Mouse (Mus musculus) lung, postnatal 25 days (tissue): ENCODE data around the gene Ltc4s.
A peak's percentile ranks its signal among the peaks of the same experiment; 100 is the strongest.

Source experiments
- DNase-seq: peaks from one replicate; pipeline ENCODE4 v3.0.0; 2022; ENCODE audit warnings: low spot score

Gene Ltc4s

GRCm38 (mm10) chr11:50238324-50238723 lies at the start of gene Ltc4s:
Ltc4s (minus strand) TSS chr11:50238616.
- no peak for DNase-seq

DNA sequence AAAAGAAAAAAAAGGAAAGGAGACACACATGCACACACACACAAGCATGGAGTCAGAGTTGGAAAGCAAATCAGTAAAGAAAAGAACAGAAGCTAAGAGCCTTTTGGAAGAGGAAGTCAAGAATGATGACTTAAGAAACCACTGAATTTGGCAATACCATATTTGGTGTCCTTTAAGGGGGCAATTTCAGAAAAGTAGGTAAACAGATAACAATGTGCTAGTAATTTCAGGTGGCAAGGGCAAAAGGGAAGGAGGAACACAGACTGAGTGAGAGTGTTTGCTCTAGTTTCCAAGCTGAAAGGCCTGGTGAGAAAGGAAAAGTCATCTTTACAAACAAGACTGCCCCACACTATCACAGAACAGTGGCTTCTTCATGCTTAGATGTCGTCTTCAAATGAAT lies 48.0 kb upstream of the Ltc4s start:
- no peak for DNase-seq

DNA sequence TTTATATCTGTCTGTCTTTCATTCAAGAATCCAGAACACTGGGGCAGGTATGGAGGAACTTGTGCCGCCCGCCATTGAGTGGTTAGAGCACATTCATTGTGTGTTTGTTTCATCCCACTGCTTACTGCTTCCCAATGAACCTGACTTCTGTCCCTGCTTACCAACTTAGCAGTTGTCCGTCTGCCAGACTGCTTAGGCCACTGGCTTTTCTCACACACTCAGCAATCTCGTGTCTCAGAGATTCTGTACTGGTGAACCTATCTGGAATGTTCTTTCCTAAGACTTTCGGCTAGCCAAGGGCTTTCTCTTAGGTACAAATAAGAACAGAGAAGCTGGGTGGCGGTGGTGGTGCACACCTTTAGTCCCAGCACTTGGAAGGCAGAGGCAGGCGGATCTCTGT lies 47.3 kb upstream of the Ltc4s start:
- DNase-seq = no peak

DNA sequence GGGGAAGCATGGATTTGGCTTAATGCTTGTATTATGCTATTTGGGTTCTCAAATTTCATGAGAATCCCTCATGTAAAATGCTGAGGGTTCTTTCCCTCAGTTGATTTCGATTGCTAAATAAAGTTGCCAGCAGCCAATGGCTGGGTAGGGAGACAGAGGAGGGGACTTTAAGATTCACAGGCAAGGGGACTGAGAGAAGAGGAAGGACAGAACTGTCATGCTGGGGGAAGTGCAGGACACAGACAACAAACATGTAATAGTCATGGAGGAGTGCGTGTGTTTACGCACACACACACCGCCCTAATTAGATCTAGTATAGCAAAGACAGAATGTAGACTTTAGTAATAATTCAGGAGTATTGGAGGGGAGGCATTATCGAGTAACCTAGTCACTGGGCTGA lies 46.8 kb upstream of the Ltc4s start:
- no peak for DNase-seq

DNA sequence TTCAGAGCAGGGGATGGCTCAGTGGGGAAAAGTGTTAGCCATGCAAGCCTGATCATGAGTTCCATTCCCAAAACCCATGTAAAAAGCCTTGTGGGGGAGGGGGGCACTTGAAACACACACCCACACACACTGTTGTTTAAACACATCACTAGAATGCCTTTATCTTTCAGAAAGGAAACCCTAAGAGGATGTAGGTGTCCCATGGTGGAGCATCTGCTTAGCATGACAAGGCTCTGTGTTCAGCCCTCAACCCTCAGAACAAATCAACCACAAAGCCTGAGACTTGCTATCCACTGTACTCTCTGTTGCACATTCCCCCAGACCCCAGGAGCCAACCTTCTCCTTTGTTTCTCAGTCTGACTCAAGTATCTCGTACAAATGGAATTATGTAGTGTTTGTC lies 41.6 kb upstream of the Ltc4s start:
- DNase-seq = no peak

GRCm38 (mm10) chr11:50279005-50279404 lies 40.6 kb upstream of the Ltc4s start:
- DNase-seq = no peak

- DNase-seq = no peak
Measured at GRCm38 (mm10) chr11:50277706-50278105, 39.3 kb upstream of the Ltc4s start.

DNA sequence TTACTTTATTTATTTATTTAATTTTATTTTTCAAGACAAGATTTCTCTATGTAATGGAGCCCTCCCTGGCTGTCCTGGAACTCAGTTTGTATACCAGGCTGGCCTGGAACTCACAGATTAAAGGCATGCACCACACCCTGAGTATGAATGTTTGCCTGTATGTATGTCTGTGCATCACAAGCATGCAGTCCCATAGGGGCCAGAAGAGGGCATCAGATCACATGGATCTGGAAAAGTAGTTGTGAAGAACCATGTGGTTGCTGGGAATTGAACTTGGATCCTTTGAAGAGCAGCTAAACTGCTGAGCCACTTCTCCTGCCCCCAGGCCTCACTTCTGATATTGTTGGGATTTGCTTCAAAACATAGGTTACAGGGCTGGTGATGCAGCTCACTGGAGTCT lies 38.6 kb upstream of the Ltc4s start:
- DNase-seq = no peak

DNA sequence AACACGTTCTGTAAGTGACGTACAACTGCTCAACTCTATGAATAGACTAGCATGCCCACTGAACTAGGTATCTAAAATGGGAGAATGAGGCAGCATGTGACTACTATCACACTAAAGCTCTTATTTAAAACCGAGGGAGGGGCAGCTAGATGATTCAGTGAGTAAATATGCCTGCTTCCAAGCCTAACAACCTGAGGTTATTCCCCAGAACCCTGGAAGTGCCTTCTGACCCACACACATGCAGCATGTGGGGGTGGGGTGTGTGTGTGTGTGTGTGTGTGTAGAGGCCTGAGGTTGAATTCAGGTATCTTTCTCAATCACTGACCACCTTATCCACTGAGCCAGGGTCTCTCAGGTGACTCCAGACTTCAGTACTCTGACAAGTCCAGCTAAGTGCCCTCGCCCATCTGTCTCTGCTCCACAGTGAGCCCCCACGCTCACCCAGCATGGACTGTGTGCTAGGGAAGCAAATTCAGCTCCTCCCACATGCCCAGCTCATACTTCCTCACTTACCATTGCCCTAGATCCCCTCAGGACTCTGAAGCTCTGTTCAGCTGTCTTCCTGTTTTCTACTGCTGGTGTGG lies 37.2 kb upstream of the Ltc4s start:
- DNase-seq = peak; percentile 26

DNA sequence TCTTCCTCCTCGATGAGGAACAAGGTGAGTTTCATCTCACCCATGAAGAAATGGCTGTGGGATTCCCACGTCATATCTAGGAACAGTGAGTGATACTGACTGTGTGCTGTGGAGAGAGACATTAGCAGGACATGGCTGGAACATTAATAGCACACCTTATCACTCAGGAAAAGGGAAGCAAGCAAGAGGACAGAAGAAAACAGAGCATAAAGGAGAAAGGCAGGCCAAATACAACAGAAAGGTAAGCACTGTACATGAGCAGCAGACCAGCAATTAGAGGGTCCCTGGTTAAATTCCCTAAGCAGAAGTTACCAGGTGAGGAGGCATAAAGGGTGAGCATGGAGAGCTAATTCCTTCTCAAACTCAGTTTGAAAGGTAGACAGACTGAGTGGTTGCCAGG lies 36.7 kb upstream of the Ltc4s start:
- DNase-seq = no peak

- DNase-seq = no peak
Measured at GRCm38 (mm10) chr11:50272819-50273218, 34.4 kb upstream of the Ltc4s start.

DNA sequence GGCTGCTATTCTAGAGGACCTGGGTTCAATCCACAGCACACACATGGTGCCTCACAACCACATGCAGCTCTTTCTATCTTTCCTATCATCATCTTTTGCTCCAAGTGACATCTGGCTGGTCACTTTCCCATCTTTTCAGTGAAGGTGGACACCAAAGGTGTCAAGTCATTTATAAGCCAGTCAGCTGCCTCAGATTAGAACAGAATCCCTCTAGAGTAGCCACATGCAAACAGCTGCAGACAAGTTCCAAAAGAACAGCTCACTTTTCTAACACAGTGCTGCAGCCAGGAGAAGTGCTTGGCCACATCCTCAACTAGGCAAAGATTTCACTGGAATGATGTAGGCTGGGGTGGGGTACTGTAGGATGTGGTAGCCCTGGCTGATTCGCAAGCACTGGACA lies 31.5 kb upstream of the Ltc4s start:
- DNase-seq = no peak

- DNase-seq = peak; percentile 27
Measured at GRCm38 (mm10) chr11:50269163-50269562, 30.7 kb upstream of the Ltc4s start.

DNA sequence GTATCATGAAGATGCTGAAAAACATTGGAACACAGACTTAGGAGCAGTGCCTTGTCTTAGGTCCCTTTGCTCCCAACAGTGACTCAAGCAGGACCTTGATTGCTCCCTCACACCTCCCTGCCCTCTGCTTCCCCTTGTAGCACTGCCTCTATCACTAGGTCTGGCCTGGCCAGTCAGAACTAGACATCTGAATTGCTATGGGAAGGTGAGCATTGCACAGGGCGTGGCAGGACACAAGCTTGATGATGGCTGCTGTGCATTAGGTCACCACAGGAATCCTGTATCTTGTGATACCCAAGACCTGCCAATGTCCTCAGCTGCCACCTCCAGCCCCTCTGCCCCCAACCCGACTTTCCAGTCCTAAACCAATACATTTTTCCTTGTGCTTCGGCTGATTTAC lies 28.6 kb upstream of the Ltc4s start:
- DNase-seq = no peak

DNA sequence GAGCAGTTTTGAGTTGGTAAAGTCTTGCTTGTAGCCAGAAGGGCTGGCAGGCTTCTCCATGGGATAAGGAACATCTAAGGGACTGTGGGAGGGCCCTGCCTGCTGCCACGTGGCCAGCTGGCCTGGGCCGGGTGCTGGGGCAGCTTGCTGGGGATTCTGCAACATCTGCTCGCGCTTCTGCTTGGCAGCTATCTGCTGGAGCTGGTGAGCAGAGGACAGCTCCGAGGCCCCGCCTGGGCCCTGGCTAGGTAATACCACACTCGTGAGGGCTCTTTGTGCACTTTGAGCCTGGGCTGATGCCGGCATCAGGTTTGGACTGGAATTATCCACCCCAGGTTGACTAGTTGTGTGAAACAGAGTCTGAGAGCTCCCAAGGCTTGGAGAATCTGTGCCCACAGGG lies 27.5 kb upstream of the Ltc4s start:
- DNase-seq = peak; percentile 24

GRCm38 (mm10) chr11:50263198-50263597 lies 24.8 kb upstream of the Ltc4s start:
- DNase-seq = no peak

DNA sequence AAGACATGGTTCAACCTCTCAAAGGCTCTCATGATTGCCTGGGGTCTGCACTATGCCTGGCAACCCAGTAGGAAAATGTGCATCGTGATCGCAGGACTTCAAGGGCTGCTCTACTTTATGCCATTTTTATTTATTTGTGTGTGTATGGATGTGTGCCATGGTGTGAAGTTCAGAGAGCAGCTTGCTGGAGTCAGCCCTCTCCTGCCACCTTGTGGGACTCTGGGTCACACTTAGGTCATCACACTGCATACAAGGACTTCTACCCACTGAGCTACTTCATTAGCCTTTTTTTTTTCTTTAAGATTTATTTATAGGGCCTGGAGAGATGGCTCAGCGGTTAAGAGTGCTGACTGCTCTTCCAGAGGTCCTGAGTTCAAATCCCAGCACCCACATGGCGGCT lies 23.6 kb upstream of the Ltc4s start:
- no peak for DNase-seq

- no peak for DNase-seq
Measured at GRCm38 (mm10) chr11:50258310-50258709, 19.9 kb upstream of the Ltc4s start.

- DNase-seq = no peak
Measured at GRCm38 (mm10) chr11:50256615-50257014, 18.2 kb upstream of the Ltc4s start.

- DNase-seq = no peak
Measured at GRCm38 (mm10) chr11:50254010-50254580, 15.7 kb upstream of the Ltc4s start.

DNA sequence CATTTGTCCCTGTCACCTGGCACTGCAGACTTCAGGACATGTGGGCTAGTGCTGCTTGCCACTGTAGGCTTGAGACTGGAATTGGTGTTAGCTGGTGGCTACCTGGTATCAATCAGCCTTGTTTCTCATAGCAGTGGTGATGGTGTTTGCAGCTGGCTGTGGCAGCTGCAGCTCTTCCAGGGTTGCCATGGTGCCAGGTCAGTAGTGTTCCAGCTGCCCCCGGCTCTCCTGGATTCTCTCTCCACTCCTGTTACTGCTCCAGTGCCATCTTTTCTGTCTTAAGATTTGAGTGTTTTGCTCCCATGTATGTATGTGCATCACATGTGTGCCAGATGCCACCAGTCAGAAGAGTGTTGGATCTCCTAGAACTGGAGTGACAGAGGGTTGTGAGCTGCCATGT lies 15.0 kb upstream of the Ltc4s start:
- no peak for DNase-seq

- no peak for DNase-seq
Measured at GRCm38 (mm10) chr11:50252684-50253265, 14.4 kb upstream of the Ltc4s start.

DNA sequence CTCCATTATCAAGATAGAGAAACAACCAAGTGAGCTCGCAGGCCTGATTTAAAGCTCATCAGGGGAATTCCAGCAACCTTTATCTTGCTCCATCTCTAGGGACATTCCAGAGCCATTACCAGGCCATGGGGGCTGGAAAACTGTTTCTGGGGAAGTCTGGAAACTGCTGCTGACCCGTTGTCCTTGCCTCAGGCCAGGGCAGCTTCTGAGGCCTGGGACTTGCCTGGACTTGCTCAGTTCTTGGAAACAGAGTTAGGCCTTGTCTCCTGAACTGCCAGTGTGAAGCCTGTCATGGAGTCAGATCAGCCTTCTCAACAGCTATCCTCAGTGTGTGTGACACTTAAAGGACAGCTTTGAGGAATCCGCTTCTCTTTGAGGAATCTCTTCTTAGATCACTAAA lies 13.8 kb upstream of the Ltc4s start:
- no peak for DNase-seq
